Mouse (Mus musculus) MEL (cell line): ENCODE data around the gene Gngt2. TPM values are rescaled to one million over a fixed set of nuclear protein-coding genes. Genes with fewer than 3 reads are reported as not detected.

Experiments used
- DNase-seq: peaks from one replicate; pipeline ENCODE4 v3.0.0; 2011; ENCODE audit warnings: low read depth, low spot score
- H3K27ac ChIP-seq: 2 replicates; pipeline ENCODE4 v1.5.1; 2012; ENCODE audit warnings: low read depth, mild to moderate bottlenecking, control low read depth, low read length, moderate library complexity; ENCODE audit not compliant: control insufficient read depth
- H3K27me3 ChIP-seq, 2 experiments: fragments of 150-350 bp in 1 of 2; sonication (generic) in 1 of 2; 2 replicates each; pipeline ENCODE4 v1.6.1; 2012; ENCODE audit warnings: low read length in 2 of 2, mild to moderate bottlenecking in 2 of 2, improper control_type of control experiment in 1 of 2, moderate library complexity in 1 of 2; ENCODE audit not compliant: insufficient read depth in 2 of 2, control insufficient read depth in 1 of 2
- H3K36me3 ChIP-seq, 2 experiments: 2 replicates each; pipeline ENCODE4 v1.6.1; 2012 to 2014; ENCODE audit warnings: low read length in 2 of 2, improper control_type of control experiment in 1 of 2, inconsistent platforms in 1 of 2, mild to moderate bottlenecking in 1 of 2; ENCODE audit not compliant: insufficient read depth in 2 of 2, control insufficient read depth in 1 of 2
- H3K4me1 ChIP-seq, 2 experiments: fragments of 150-350 bp in 1 of 2; sonication (generic) in 1 of 2; 2 replicates each; pipeline ENCODE4 v1.6.1; 2012; ENCODE audit warnings: low read length in 2 of 2, improper control_type of control experiment in 1 of 2, mild to moderate bottlenecking in 1 of 2; ENCODE audit not compliant: insufficient read depth in 2 of 2, control insufficient read depth in 1 of 2
- H3K4me3 ChIP-seq, 2 experiments: fragments of 150-350 bp in 1 of 2; sonication (generic) in 1 of 2; 2 replicates each; pipeline ENCODE4 v1.5.1; 2012; ENCODE audit warnings: low read depth in 2 of 2, low read length in 2 of 2, mild to moderate bottlenecking in 2 of 2, moderate library complexity in 2 of 2, control low read depth in 1 of 2, improper control_type of control experiment in 1 of 2; ENCODE audit not compliant: control insufficient read depth in 1 of 2, insufficient read depth in 1 of 2
- H3K79me2 ChIP-seq: 2 replicates; pipeline ENCODE4 v1.6.1; 2012; ENCODE audit warnings: mild to moderate bottlenecking, low read length, moderate library complexity; ENCODE audit not compliant: control insufficient read depth, poor library complexity, insufficient read depth
- H3K9ac ChIP-seq: 2 replicates; pipeline ENCODE4 v1.6.1; 2012; ENCODE audit warnings: low read depth, mild to moderate bottlenecking, control low read depth, low read length, moderate library complexity; ENCODE audit not compliant: control insufficient read depth, poor library complexity, severe bottlenecking
- H3K9me3 ChIP-seq: fragments of 150-350 bp; sonication (generic); replicated peaks from 2 replicates; pipeline ENCODE4 v1.6.1; 2012; ENCODE audit warnings: mild to moderate bottlenecking, low read length, improper control_type of control experiment, moderate library complexity; ENCODE audit not compliant: insufficient read depth
- CHD1 ChIP-seq: IDR thresholded peaks from 2 replicates; pipeline ENCODE4 v1.6.1; 2012; ENCODE audit warnings: low read depth, mild to moderate bottlenecking, inconsistent platforms, low read length, improper control_type of control experiment
- E2F4 ChIP-seq: IDR thresholded peaks from 2 replicates; pipeline ENCODE4 v1.6.1; 2011; ENCODE audit warnings: low read depth, low read length, improper control_type of control experiment, borderline replicate concordance
- ELF1 ChIP-seq: IDR thresholded peaks from 2 replicates; pipeline ENCODE4 v1.6.1; 2014; ENCODE audit warnings: low read depth, mild to moderate bottlenecking, inconsistent platforms, low read length, improper control_type of control experiment, moderate library complexity
- EP300 ChIP-seq, 2 experiments: IDR thresholded peaks; 2 replicates each; pipeline ENCODE4 v1.6.1; 2011; ENCODE audit warnings: improper control_type of control experiment in 2 of 2, low read length in 2 of 2, low read depth in 1 of 2, mild to moderate bottlenecking in 1 of 2
- ETS1 ChIP-seq: IDR thresholded peaks from 2 replicates; pipeline ENCODE4 v1.6.1; 2012; ENCODE audit warnings: low read depth, mild to moderate bottlenecking, inconsistent platforms, low read length, improper control_type of control experiment, moderate library complexity
- GABPA ChIP-seq: IDR thresholded peaks from 2 replicates; pipeline ENCODE4 v1.6.1; 2012; ENCODE audit warnings: low read depth, mild to moderate bottlenecking, inconsistent platforms, low read length, improper control_type of control experiment, moderate library complexity
- JUND ChIP-seq: IDR thresholded peaks from 2 replicates; pipeline ENCODE4 v1.6.1; 2011; ENCODE audit warnings: low read depth, mild to moderate bottlenecking, improper control_type of control experiment, low read length
- KAT2A ChIP-seq: conservative IDR thresholded peaks from 2 replicates; pipeline ENCODE4 v1.6.1; 2012; ENCODE audit warnings: low read depth, low read length, improper control_type of control experiment, inconsistent platforms
- MAZ ChIP-seq: IDR thresholded peaks from 2 replicates; pipeline ENCODE4 v1.6.1; 2012; ENCODE audit warnings: low read depth, mild to moderate bottlenecking, inconsistent platforms, low read length, improper control_type of control experiment
- MEF2A ChIP-seq: IDR thresholded peaks from 2 replicates; pipeline ENCODE4 v1.6.1; 2014; ENCODE audit warnings: low read depth, mild to moderate bottlenecking, inconsistent platforms, low read length, improper control_type of control experiment; ENCODE audit not compliant: poor library complexity, insufficient replicate concordance, severe bottlenecking; ENCODE audit errors: extremely low read depth
- MXI1 ChIP-seq: IDR thresholded peaks from 2 replicates; pipeline ENCODE4 v1.6.1; 2011; ENCODE audit warnings: mild to moderate bottlenecking, low read depth, low read length, improper control_type of control experiment
- MYC ChIP-seq: IDR thresholded peaks from 2 replicates; pipeline ENCODE4 v1.6.1; 2011; ENCODE audit warnings: low read depth, mild to moderate bottlenecking, low read length, improper control_type of control experiment, moderate library complexity
- NELFE ChIP-seq: IDR thresholded peaks from 2 replicates; pipeline ENCODE4 v1.6.1; 2011; ENCODE audit warnings: low read depth, low read length, improper control_type of control experiment
- POLR2AphosphoS2 ChIP-seq: IDR thresholded peaks from 2 replicates; pipeline ENCODE4 v1.6.1; 2011; ENCODE audit warnings: low read length, improper control_type of control experiment
- RAD21 ChIP-seq: IDR thresholded peaks from 2 replicates; pipeline ENCODE4 v1.6.1; 2011; ENCODE audit warnings: mild to moderate bottlenecking, low read depth, low read length, improper control_type of control experiment
- SIN3A ChIP-seq: IDR thresholded peaks from 2 replicates; pipeline ENCODE4 v1.6.1; 2012; ENCODE audit warnings: low read length, improper control_type of control experiment, inconsistent platforms
- SMC3 ChIP-seq: IDR thresholded peaks from 2 replicates; pipeline ENCODE4 v1.6.1; 2011; ENCODE audit warnings: low read depth, low read length, improper control_type of control experiment
- TCF12 ChIP-seq: IDR thresholded peaks from 2 replicates; pipeline ENCODE4 v1.6.1; 2014; ENCODE audit warnings: low read depth, mild to moderate bottlenecking, inconsistent platforms, low read length, improper control_type of control experiment, moderate library complexity
- UBTF ChIP-seq: IDR thresholded peaks from 2 replicates; pipeline ENCODE4 v1.6.1; 2012; ENCODE audit warnings: low read depth, mild to moderate bottlenecking, inconsistent platforms, low read length, improper control_type of control experiment, moderate library complexity, borderline replicate concordance; ENCODE audit not compliant: insufficient read depth
- USF1 ChIP-seq: IDR thresholded peaks from 2 replicates; pipeline ENCODE4 v1.6.1; 2014; ENCODE audit warnings: low read depth, mild to moderate bottlenecking, inconsistent platforms, low read length, improper control_type of control experiment, moderate library complexity
- USF2 ChIP-seq, 2 experiments: IDR thresholded peaks; 2 replicates each; pipeline ENCODE4 v1.6.1; 2011 to 2012; ENCODE audit warnings: improper control_type of control experiment in 2 of 2, low read length in 2 of 2, borderline replicate concordance in 1 of 2, inconsistent platforms in 1 of 2, low read depth in 1 of 2, mild to moderate bottlenecking in 1 of 2; ENCODE audit not compliant: insufficient read depth in 1 of 2
- ZMIZ1 ChIP-seq: IDR thresholded peaks from 2 replicates; pipeline ENCODE4 v1.6.1; 2012; ENCODE audit warnings: low read depth, mild to moderate bottlenecking, inconsistent platforms, low read length, improper control_type of control experiment, moderate library complexity
- polyA plus RNA-seq, 2 experiments: library from polyadenylated mRNA; stranded (reverse) in 1 of 2; unstranded in 1 of 2; fragments of >175 nt in 1 of 2; fragments of >200 nt in 1 of 2; gene quantifications; 2 replicates each; pipeline versions ENCODE4 v1.2.1 to v1.2.4; 2012; ENCODE audit warnings: low replicate concordance in 2 of 2, low read depth in 1 of 2; ENCODE audit not compliant: insufficient read length in 2 of 2, insufficient read depth in 1 of 2, missing spikeins in 1 of 2
- total RNA-seq: library from RNA; depleted of rRNA; stranded (reverse); fragments of 300-350 nt; gene quantifications from 2 replicates; pipeline ENCODE4 v1.2.3, GENCODE M21; 2012; rRNA removed

Gngt2 gene
- total RNA-seq = 23.5 and 24.0 TPM in 2 replicates
- polyA plus RNA-seq = 10 to 100 TPM in 1 of 2 experiments, not detected in 1; 25.9 TPM

DNA sequence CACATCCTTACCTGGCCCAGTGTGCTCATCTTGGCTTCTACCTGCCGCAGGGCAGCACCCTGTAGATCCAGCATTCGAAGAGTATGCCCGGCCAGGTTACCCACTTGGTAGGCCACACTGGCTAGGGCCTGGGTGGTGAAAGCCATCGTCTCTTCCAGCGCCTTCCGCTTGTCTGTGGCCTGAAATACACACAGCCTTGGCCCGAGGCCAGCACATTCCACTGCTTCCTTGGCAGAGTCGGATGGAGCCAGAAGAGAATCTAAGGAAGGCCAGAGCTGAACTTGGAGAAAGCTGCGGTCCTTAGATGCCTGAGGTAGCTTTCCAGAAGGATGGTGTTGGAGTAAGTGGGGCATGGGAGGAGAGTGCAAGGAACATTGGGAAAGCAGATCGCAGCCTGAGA, at the start of gene Gngt2:
Gene Gngt2, plus strand, starts transcription at position 158 of the 400 bp plus-strand sequence.
- TF ChIP-seq USF2 (IDR thresholded peaks at IDR 0.05; ENCODE audit: borderline replicate concordance in 1 of 2, insufficient read depth in 1 of 2, low read depth in 1 of 2, low read length in 2 of 2) (no peak), SMC3 (no peak), UBTF (no peak), NELFE (no peak), GABPA (no peak), JUND (no peak), TCF12 (no peak), ELF1 (no peak), KAT2A (no peak), ETS1 (no peak), RAD21 (no peak), EP300 (IDR thresholded peaks at IDR 0.05; ENCODE audit: low read depth in 1 of 2, low read length in 2 of 2) (no peak), POLR2AphosphoS2 (no peak), CHD1 (no peak)
- no peak within 1 kb of the TSS; a peak in 2 of 4 replicates for H3K4me3 ChIP-seq
- no peaks in the 10 kb centered on the region for H3K27me3 ChIP-seq
- H3K9ac ChIP-seq = peak within 1 kb of the TSS; percentile 74
- H3K79me2 ChIP-seq = no peaks in the 10 kb centered on the region; the same call in 1 of the 2 replicates
- peaks cover 0 to 25% of the 10 kb centered on the region in 2 experiments; a peak in 2 of 4 replicates for H3K36me3 ChIP-seq
- DNase-seq = no peak
- H3K9me3 ChIP-seq = no peaks in the 10 kb centered on the region
- peaks cover 16 to 57% of the 10 kb centered on the region in 2 experiments for H3K4me1 ChIP-seq
- peak within 1 kb of the TSS; percentile 97 for H3K27ac ChIP-seq

DNA sequence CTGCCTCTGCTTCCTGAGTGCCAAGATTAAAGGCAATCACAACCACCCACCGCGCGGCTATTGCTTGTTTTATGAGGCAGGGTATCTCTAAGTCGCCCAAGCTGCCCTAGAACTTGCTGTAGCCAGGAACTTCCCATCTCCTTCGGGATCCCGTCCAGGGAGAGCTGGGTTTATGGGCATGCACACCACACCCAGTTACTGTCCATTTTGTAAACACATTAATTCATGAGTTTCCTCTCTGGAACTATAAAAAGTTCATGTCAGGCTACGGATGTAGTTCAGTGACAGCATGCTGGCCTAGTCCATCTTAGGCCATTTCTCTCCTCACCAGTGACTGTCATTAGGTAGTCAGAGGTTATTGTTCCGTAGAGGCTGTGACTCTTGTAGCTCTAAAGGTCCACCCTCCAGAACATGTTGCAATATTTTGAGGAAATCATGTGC, 47.5 kb upstream of the Gngt2 start:
- Histone ChIP-seq H3K79me2 (no peaks in the 10 kb centered on the region), H3K4me1 (peaks cover 5 to 10% of the 10 kb centered on the region in 2 experiments; a peak in 3 of 4 replicates), H3K4me3 (no peak overlapping the region), H3K27me3 (no peaks in the 10 kb centered on the region), H3K36me3 (peaks cover 0 to 8% of the 10 kb centered on the region in 2 experiments; a peak in 3 of 4 replicates), H3K9ac (no peak overlapping the region), H3K27ac (no peak overlapping the region), H3K9me3 (no peaks in the 10 kb centered on the region)
- no peak for DNase-seq
- TF ChIP-seq MXI1 (no peak), TCF12 (no peak), MYC (no peak), EP300 (IDR thresholded peaks at IDR 0.05; ENCODE audit: low read depth in 1 of 2, low read length in 2 of 2) (no peak), UBTF (no peak), ZMIZ1 (no peak), E2F4 (no peak), USF1 (no peak), CHD1 (no peak), JUND (no peak), MAZ (no peak), SIN3A (no peak), MEF2A (no peak)
